Mouse (Mus musculus): ENCODE measurements around the gene Gm10663. TPM values are rescaled to one million over a fixed set of nuclear protein-coding genes. Genes with fewer than 3 reads are reported as not detected.

Gm10663 gene
- polyA plus RNA-seq, 1 experiment from 2014 or later, result not detected

DNA sequence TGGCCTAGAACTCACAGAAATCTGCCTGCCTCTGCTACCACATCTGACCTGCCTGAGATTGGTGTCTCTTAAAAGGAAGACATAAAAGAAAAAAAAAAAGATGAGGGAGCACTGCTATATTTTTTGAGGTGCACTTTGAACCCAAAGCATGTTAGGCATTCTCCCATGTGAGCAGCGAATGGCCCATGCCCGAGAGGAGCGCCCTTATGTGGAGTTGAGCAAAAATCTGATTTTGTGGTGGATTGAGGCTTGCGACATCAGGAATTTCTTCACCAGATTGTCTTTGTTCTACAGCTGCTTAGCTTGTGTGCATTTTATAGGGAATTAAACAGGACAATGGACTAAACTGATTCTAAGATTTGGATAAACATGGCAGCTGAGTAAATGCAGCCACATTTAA, 27.6 kb upstream of the Gm10663 start:
- no peaks in the 10 kb centered on the region for H3K36me3 ChIP-seq (ENCODE audit: control insufficient read depth, insufficient read depth, low read length)
- H3K27ac ChIP-seq (ENCODE audit: low read depth, low read length), result no peak overlapping the region
- H3K4me2 ChIP-seq (ENCODE audit: low read length), result no peak overlapping the region
- H3K27me3 ChIP-seq (replicated peaks; ENCODE audit: control insufficient read depth, insufficient read depth, low read length), result no peaks in the 10 kb centered on the region
- H3K4me3 ChIP-seq (ENCODE audit: low read depth, low read length), result no peak overlapping the region
- DNase-seq (ENCODE audit: low spot score) (no peak), ATAC-seq (no peak)
- WGBS, result 98% methylated on average over 4 of the region's 4 CpGs
- no peaks in the 10 kb centered on the region for H3K4me1 ChIP-seq (ENCODE audit: control insufficient read depth, insufficient read depth, low read length)
- H3K9me3 ChIP-seq (replicated peaks; ENCODE audit: control insufficient read depth, low read length), result no peaks in the 10 kb centered on the region
- no peak overlapping the region for H3K9ac ChIP-seq (ENCODE audit: low read length)

DNA sequence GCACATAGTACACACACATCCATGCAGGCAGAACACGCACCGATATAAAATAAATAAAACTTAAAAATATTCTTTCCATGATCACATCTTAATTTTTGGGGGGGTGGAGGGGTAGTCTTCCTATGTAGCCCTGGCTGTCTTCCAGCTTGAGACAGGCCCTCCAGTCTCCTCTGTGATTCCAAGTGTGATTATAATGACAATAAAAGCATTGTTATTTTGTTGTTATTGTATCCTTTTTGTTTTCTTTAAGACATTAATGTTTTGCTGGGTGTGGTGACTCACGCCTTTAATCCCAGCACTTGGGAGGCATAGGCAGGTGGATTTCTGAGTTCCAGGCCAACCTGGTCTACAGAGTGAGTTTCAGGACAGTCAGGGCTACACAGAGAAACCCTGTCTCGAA, 27.0 kb upstream of the Gm10663 start:
- H3K27me3 ChIP-seq (replicated peaks; ENCODE audit: control insufficient read depth, insufficient read depth, low read length), result no peaks in the 10 kb centered on the region
- WGBS, result 80% methylated on average over 4 of the region's 4 CpGs
- no peak overlapping the region for H3K9ac ChIP-seq (ENCODE audit: low read length)
- no peak overlapping the region for H3K4me2 ChIP-seq (ENCODE audit: low read length)
- H3K4me1 ChIP-seq (ENCODE audit: control insufficient read depth, insufficient read depth, low read length), result no peaks in the 10 kb centered on the region
- H3K9me3 ChIP-seq (replicated peaks; ENCODE audit: control insufficient read depth, low read length), result no peaks in the 10 kb centered on the region
- no peak for ATAC-seq
- H3K36me3 ChIP-seq (ENCODE audit: control insufficient read depth, insufficient read depth, low read length), result no peaks in the 10 kb centered on the region
- no peak overlapping the region for H3K4me3 ChIP-seq (ENCODE audit: low read depth, low read length)
- no peak overlapping the region for H3K27ac ChIP-seq (ENCODE audit: low read depth, low read length)
- DNase-seq (ENCODE audit: low spot score), result no peak

DNA sequence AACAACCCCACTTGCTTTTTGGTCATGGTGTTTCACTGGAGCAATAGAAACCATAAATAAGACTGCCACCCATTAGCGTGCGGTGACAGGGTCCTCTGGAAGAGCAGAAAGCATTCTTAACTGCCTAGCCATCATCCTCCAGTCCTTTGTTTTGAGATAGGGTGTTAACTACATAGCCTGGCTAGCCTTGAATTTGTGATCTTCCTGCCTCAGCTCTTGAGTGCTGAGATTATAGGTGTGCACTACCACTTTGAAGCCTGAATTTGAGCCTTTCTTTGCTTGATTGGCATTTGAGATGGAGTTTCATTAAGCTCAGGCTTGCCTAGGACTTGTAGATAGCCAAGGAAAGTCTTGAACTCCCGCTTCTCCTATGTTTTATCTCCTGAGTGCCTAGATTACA, 21.3 kb upstream of the Gm10663 start:
- H3K27ac ChIP-seq (ENCODE audit: low read depth, low read length), result no peak overlapping the region
- 89% methylated on average over 3 of the region's 3 CpGs for WGBS
- no peaks in the 10 kb centered on the region for H3K9me3 ChIP-seq (replicated peaks; ENCODE audit: control insufficient read depth, low read length)
- no peaks in the 10 kb centered on the region for H3K36me3 ChIP-seq (ENCODE audit: control insufficient read depth, insufficient read depth, low read length)
- no peaks in the 10 kb centered on the region for H3K27me3 ChIP-seq (replicated peaks; ENCODE audit: control insufficient read depth, insufficient read depth, low read length)
- H3K4me3 ChIP-seq (ENCODE audit: low read depth, low read length), result no peak overlapping the region
- DNase-seq (ENCODE audit: low spot score), result no peak
- ATAC-seq, result no peak
- H3K4me1 ChIP-seq (ENCODE audit: control insufficient read depth, insufficient read depth, low read length), result no peaks in the 10 kb centered on the region
- no peak overlapping the region for H3K9ac ChIP-seq (ENCODE audit: low read length)
- no peak overlapping the region for H3K4me2 ChIP-seq (ENCODE audit: low read length)

DNA sequence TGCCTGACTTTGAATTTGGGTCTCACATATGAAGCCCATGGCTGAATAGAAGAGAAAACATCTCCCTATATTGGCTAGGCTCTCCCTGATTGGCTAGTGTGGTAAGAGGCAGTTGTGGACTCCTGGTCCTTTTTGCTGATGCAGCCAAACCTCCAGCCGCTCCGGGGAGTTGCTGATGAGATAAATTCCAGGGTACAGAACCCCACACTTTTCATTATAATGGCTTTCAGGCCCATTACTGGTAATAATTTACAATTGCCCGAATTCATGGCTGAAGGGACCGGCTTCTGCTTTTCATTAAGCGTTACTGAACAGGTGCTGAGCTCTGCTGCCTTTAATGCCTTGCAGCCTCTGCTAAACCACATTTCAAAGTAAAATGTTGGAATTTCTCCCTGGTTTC, 20.9 kb upstream of the Gm10663 start:
- Histone ChIP-seq H3K9ac (ENCODE audit: low read length) (no peak overlapping the region), H3K4me2 (ENCODE audit: low read length) (no peak overlapping the region), H3K36me3 (ENCODE audit: control insufficient read depth, insufficient read depth, low read length) (no peaks in the 10 kb centered on the region), H3K9me3 (replicated peaks; ENCODE audit: control insufficient read depth, low read length) (no peaks in the 10 kb centered on the region), H3K27ac (ENCODE audit: low read depth, low read length) (no peak overlapping the region), H3K4me1 (ENCODE audit: control insufficient read depth, insufficient read depth, low read length) (no peaks in the 10 kb centered on the region), H3K27me3 (replicated peaks; ENCODE audit: control insufficient read depth, insufficient read depth, low read length) (no peaks in the 10 kb centered on the region), H3K4me3 (ENCODE audit: low read depth, low read length) (no peak overlapping the region)
- WGBS, result 75% methylated on average over 5 of the region's 5 CpGs
- no peak for ATAC-seq
- DNase-seq (ENCODE audit: low spot score), result no peak

DNA sequence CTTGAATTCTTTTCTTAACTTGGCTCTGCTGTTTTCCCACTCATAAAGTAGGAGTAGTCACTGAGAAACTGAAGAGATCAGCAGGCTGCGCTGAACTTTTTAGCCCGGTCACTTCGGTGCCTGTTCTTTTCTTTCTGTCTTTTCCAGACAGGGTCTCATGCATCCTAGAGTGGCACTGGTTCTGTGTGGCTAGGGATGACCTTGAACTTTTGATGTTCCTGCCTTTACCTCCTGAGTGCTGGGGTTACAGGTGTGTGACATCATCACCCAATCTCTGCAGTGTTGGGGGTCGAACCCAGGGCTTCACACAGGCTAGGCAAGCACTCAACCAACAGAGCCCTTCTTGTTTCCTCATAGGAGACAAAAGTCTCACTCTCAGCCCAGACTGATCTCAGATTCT, 18.1 kb upstream of the Gm10663 start:
- ATAC-seq (no peak), DNase-seq (ENCODE audit: low spot score) (no peak)
- Histone ChIP-seq H3K27me3 (replicated peaks; ENCODE audit: control insufficient read depth, insufficient read depth, low read length) (no peaks in the 10 kb centered on the region), H3K9me3 (replicated peaks; ENCODE audit: control insufficient read depth, low read length) (no peaks in the 10 kb centered on the region), H3K27ac (ENCODE audit: low read depth, low read length) (no peak overlapping the region), H3K4me1 (ENCODE audit: control insufficient read depth, insufficient read depth, low read length) (no peaks in the 10 kb centered on the region), H3K4me3 (ENCODE audit: low read depth, low read length) (no peak overlapping the region), H3K9ac (ENCODE audit: low read length) (no peak overlapping the region), H3K4me2 (ENCODE audit: low read length) (no peak overlapping the region), H3K36me3 (ENCODE audit: control insufficient read depth, insufficient read depth, low read length) (no peaks in the 10 kb centered on the region)
- WGBS, result 93% methylated on average over 4 of the region's 4 CpGs

DNA sequence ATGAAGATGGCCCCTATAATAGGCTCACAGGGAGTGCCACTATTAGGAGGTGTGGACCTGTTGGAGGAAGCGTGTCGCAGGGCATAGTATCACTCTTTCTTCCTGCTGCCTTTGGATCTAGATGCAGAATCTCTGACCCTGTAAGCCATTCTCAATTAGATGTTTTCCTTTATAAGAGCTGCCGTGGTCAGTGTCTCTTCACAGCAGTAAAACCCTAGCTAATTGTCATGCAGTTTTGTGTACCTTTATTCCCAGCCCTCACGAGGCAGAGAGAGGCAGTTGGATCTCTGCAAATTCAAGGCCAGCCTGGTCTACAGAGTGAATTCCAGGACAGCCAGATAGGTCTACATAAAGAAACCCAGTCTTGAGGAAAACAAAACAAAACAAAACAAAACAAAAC, 12.6 kb upstream of the Gm10663 start:
- no peak overlapping the region for H3K4me3 ChIP-seq (ENCODE audit: low read depth, low read length)
- no peak for ATAC-seq

DNA sequence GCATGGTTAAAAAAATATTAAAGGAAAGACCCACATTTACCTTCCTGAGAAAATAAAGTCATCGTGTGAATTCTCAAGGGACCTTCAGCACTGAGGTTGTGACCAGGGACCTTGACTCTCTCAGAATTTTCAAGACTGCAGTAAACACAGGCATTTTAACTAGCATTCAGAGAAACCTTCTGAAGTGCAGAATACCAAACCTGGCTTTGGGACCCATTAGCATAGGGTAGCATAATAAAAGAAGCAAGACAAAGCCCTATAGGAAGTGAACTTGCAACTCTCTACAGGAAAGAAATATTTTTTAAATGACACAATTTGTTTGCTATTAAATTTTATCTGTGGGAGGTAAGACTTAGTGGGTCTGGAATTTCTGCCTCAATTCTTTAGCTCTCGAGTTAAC, 10.8 kb upstream of the Gm10663 start:
- ATAC-seq (no peak), DNase-seq (ENCODE audit: low spot score) (no peak)
- Histone ChIP-seq H3K9me3 (replicated peaks; ENCODE audit: control insufficient read depth, low read length) (no peaks in the 10 kb centered on the region), H3K4me1 (ENCODE audit: control insufficient read depth, insufficient read depth, low read length) (no peaks in the 10 kb centered on the region), H3K27me3 (replicated peaks; ENCODE audit: control insufficient read depth, insufficient read depth, low read length) (no peaks in the 10 kb centered on the region), H3K4me3 (ENCODE audit: low read depth, low read length) (no peak overlapping the region), H3K9ac (ENCODE audit: low read length) (no peak overlapping the region), H3K4me2 (ENCODE audit: low read length) (no peak overlapping the region), H3K27ac (ENCODE audit: low read depth, low read length) (no peak overlapping the region), H3K36me3 (ENCODE audit: control insufficient read depth, insufficient read depth, low read length) (no peaks in the 10 kb centered on the region)
- 50% methylated on average over 2 of the region's 2 CpGs for WGBS

More for the DNA sequence above, 12.6 kb upstream of the Gm10663 start:
- Histone ChIP-seq H3K9me3 (replicated peaks; ENCODE audit: control insufficient read depth, low read length) (no peaks in the 10 kb centered on the region), H3K9ac (ENCODE audit: low read length) (no peak overlapping the region), H3K27me3 (replicated peaks; ENCODE audit: control insufficient read depth, insufficient read depth, low read length) (no peaks in the 10 kb centered on the region), H3K4me2 (ENCODE audit: low read length) (no peak overlapping the region), H3K4me1 (ENCODE audit: control insufficient read depth, insufficient read depth, low read length) (no peaks in the 10 kb centered on the region), H3K36me3 (ENCODE audit: control insufficient read depth, insufficient read depth, low read length) (no peaks in the 10 kb centered on the region), H3K27ac (ENCODE audit: low read depth, low read length) (no peak overlapping the region)
- 74% methylated on average over 4 of the region's 4 CpGs for WGBS
- no peak for DNase-seq (ENCODE audit: low spot score)

DNA sequence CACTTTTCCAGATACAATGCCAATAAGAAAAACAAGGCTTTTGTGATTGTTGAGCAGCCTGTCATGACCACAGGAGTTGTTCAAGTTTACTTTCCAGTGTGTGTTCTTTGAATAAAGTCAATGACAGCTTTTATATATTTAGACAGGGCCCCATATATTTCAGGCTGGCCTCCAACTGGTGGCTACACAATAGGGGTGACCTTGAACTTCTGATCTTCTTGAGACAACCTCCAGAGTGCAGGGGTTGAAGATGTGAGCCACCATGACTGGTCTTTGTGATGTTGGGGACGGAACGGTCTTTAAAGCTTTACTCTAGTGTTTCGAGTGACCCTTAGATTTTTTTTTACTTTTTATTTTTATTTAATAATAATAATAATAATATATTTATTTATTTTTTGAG, 9.2 kb upstream of the Gm10663 start:
- Histone ChIP-seq H3K4me2 (ENCODE audit: low read length) (no peak overlapping the region), H3K9me3 (replicated peaks; ENCODE audit: control insufficient read depth, low read length) (no peaks in the 10 kb centered on the region)

DNA sequence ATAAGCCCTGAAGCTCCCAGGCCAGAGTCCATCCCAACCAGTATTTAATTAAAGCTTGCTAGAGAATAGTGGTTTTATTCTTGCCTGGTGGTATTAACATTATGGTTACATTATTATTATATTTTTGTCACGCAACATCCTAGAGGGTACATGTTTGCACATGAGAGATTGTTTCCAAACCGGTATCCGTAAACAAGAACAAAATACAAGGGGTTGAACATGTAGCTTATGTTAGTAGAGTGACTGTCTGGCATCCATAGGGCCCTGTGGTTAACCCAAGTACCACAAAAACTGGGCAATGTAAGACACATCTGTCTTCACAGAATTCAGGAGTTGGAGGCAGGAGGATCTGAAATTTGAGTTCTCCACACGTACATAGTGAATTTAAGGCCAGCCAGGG, 7.8 kb upstream of the Gm10663 start:
- Histone ChIP-seq H3K36me3 (ENCODE audit: control insufficient read depth, insufficient read depth, low read length) (no peaks in the 10 kb centered on the region), H3K4me3 (ENCODE audit: low read depth, low read length) (no peak overlapping the region), H3K27me3 (replicated peaks; ENCODE audit: control insufficient read depth, insufficient read depth, low read length) (no peaks in the 10 kb centered on the region), H3K9me3 (replicated peaks; ENCODE audit: control insufficient read depth, low read length) (no peaks in the 10 kb centered on the region), H3K4me2 (ENCODE audit: low read length) (no peak overlapping the region), H3K4me1 (ENCODE audit: control insufficient read depth, insufficient read depth, low read length) (no peaks in the 10 kb centered on the region), H3K9ac (ENCODE audit: low read length) (no peak overlapping the region), H3K27ac (ENCODE audit: low read depth, low read length) (no peak overlapping the region)
- WGBS, result 94% methylated on average over 4 of the region's 4 CpGs
- DNase-seq (ENCODE audit: low spot score), result no peak
- no peak for ATAC-seq

More for the DNA sequence above, 9.2 kb upstream of the Gm10663 start:
- DNase-seq (ENCODE audit: low spot score) (no peak), ATAC-seq (no peak)
- Histone ChIP-seq H3K9ac (ENCODE audit: low read length) (no peak overlapping the region), H3K27me3 (replicated peaks; ENCODE audit: control insufficient read depth, insufficient read depth, low read length) (no peaks in the 10 kb centered on the region), H3K27ac (ENCODE audit: low read depth, low read length) (no peak overlapping the region), H3K4me1 (ENCODE audit: control insufficient read depth, insufficient read depth, low read length) (no peaks in the 10 kb centered on the region), H3K4me3 (ENCODE audit: low read depth, low read length) (no peak overlapping the region), H3K36me3 (ENCODE audit: control insufficient read depth, insufficient read depth, low read length) (no peaks in the 10 kb centered on the region)
- 91% methylated on average over 3 of the region's 3 CpGs for WGBS
